Mouse (Mus musculus) kidney, postnatal 0 days (tissue): Measurements from ENCODE around the gene Tshz2. TPM values are rescaled to one million over a fixed set of nuclear protein-coding genes. Genes with fewer than 3 reads are reported as not detected.

Experiments
- ATAC-seq: fragments of 200-750 bp; cut with Nextera tagmentation; replicated peaks from 2 replicates; pipeline ENCODE4 v1.8.0; 2017; ENCODE audit warnings: low read depth, moderate number of reproducible peaks, moderate TSS enrichment, moderate library complexity; ENCODE audit not compliant: low FRiP score
- DNase-seq: peaks from one replicate; pipeline ENCODE4 v3.0.0-alpha.2; 2016; ENCODE audit warnings: low spot score
- H3K27ac ChIP-seq: fragments of 300-500 bp; sonication (generic); 2 replicates; pipeline ENCODE4 v1.5.1; 2014; ENCODE audit warnings: mild to moderate bottlenecking
- H3K27me3 ChIP-seq: fragments of 300-500 bp; sonication (generic); 2 replicates; pipeline ENCODE4 v1.6.1; 2014; ENCODE audit warnings: low read length, mixed read lengths; ENCODE audit not compliant: insufficient read depth
- H3K36me3 ChIP-seq: fragments of 300-500 bp; sonication (generic); 2 replicates; pipeline ENCODE4 v1.6.1; 2014; ENCODE audit warnings: low read length, mixed read lengths; ENCODE audit not compliant: insufficient read depth
- H3K4me1 ChIP-seq: fragments of 300-500 bp; sonication (generic); replicated peaks from 2 replicates; pipeline ENCODE4 v1.6.1; 2014; ENCODE audit warnings: antibody characterized with exemption, low read length, mixed read lengths; ENCODE audit not compliant: insufficient read depth
- H3K4me2 ChIP-seq: fragments of 300-500 bp; sonication (generic); 2 replicates; pipeline ENCODE4 v1.6.1; 2014; ENCODE audit warnings: mild to moderate bottlenecking, low read length, moderate library complexity, mixed read lengths
- H3K4me3 ChIP-seq: fragments of 300-500 bp; sonication (generic); replicated peaks from 2 replicates; pipeline ENCODE4 v1.5.1; 2014; ENCODE audit warnings: low read depth, low read length
- H3K9ac ChIP-seq: fragments of 300-500 bp; sonication (generic); 2 replicates; pipeline ENCODE4 v1.6.1; 2014; ENCODE audit warnings: low read depth, low read length
- H3K9me3 ChIP-seq: fragments of 300-500 bp; sonication (generic); replicated peaks from 2 replicates; pipeline ENCODE4 v1.6.1; 2016; ENCODE audit warnings: low read length, inconsistent platforms, mixed read lengths
- CTCF ChIP-seq: IDR thresholded peaks from 2 replicates; pipeline ENCODE4 v1.5.1; 2016; ENCODE audit warnings: antibody characterized with exemption, low read depth, mild to moderate bottlenecking, moderate library complexity
- WGBS: fragments of 180-500 bp; shearing (Covaris S2); extraction: QIAGEN DNeasy Blood & Tissue Kit; methylation state at CpG from one replicate; pipeline ENCODE4 v1.1.7; 2014; 5-methylcytosine and 5-hydroxymethylcytosine counted together
- polyA plus RNA-seq: library from polyadenylated mRNA; unstranded; fragments of >200 nt; fragmentation: Nextera tagmentation; extraction: Ambion mirVana; gene quantifications from 2 replicates; pipeline ENCODE4 v1.2.1, GENCODE M21; 2015

Tshz2 gene
- polyA plus RNA-seq, 1 experiment from 2014 or later, result 9.8 TPM

DNA sequence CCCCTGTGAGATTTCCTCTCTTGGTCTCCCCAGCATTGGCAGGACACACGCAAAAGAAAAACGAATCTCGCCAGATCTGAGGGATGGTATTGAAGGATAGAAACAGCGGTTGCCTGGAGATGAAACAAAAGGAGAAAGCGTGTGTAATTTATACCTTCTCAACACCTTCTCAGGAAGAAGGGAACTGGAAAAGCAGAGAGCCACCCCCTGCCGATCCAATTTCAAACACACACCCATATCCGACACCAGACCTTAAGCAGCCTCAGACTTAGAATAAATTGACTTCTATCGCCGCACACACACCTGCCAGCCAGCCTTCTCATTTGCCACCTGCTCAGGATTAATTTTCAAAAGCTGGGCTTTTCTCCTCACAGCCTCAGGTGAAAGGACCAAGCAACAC, 390.9 kb downstream of the Tshz2 start:
- ATAC-seq (no peak), DNase-seq (no peak)
- H3K4me1 ChIP-seq, result no peaks in the 10 kb centered on the region
- 42% methylated on average over 9 of the region's 9 CpGs for WGBS
- H3K36me3 ChIP-seq, result no peaks in the 10 kb centered on the region
- no peak overlapping the region for H3K4me3 ChIP-seq
- H3K27me3 ChIP-seq, result no peaks in the 10 kb centered on the region
- H3K9ac ChIP-seq, result no peak overlapping the region
- no peak overlapping the region for H3K4me2 ChIP-seq
- no peaks in the 10 kb centered on the region for H3K9me3 ChIP-seq
- no peak overlapping the region for H3K27ac ChIP-seq
- no peak for TF ChIP-seq CTCF

GRCm38 (mm10) chr2:170024939-170025338, 392.1 kb downstream of the Tshz2 start:
- peak; percentile 38; the same call in 1 of the 2 replicates for TF ChIP-seq CTCF
- no peak overlapping the region for H3K27ac ChIP-seq

GRCm38 (mm10) chr2:170025896-170026295, 393.1 kb downstream of the Tshz2 start:
- Histone ChIP-seq H3K9ac (no peak overlapping the region), H3K4me1 (no peaks in the 10 kb centered on the region), H3K9me3 (no peaks in the 10 kb centered on the region), H3K27me3 (no peaks in the 10 kb centered on the region), H3K27ac (no peak overlapping the region), H3K36me3 (no peaks in the 10 kb centered on the region), H3K4me2 (no peak overlapping the region), H3K4me3 (no peak overlapping the region)
- WGBS, result 89% methylated on average over 6 of the region's 6 CpGs
- no peak for TF ChIP-seq CTCF
- ATAC-seq (no peak), DNase-seq (no peak)

More at GRCm38 (mm10) chr2:170024939-170025338, 392.1 kb downstream of the Tshz2 start:
- no peak overlapping the region for H3K4me2 ChIP-seq
- no peaks in the 10 kb centered on the region for H3K36me3 ChIP-seq
- no peak for ATAC-seq
- no peaks in the 10 kb centered on the region for H3K27me3 ChIP-seq
- no peaks in the 10 kb centered on the region for H3K9me3 ChIP-seq
- 86% methylated on average over 8 of the region's 8 CpGs for WGBS
- no peak overlapping the region for H3K4me3 ChIP-seq
- DNase-seq, result no peak
- H3K4me1 ChIP-seq, result no peaks in the 10 kb centered on the region
- H3K9ac ChIP-seq, result no peak overlapping the region

DNA sequence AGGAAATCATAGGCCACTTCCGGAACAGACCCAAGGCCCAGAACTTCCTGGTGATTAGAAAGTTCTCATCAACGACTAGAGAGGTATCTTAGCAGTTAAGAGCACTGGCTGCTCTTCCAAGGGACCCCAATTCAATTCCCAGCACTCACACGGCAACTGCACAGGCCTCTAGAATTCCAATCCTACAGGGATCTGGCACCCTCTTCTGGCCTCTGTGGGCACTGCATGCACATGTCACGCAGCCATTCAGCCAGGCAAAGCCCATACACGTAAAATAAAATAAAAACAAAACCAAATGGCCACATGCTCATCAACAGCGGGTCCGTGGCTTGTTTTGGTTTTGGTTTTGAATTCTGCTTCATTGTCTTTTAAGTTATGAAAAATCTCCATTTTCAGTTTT, 395.0 kb downstream of the Tshz2 start:
- TF ChIP-seq CTCF, result peak; percentile 37; the same call in 1 of the 2 replicates
- WGBS, result 93% methylated on average over 7 of the region's 7 CpGs
- Histone ChIP-seq H3K9ac (no peak overlapping the region), H3K4me1 (0 out of 2 replicates have a peak, but pooled peaks cover 1% of the 10 kb centered on the region), H3K9me3 (no peaks in the 10 kb centered on the region), H3K27me3 (no peaks in the 10 kb centered on the region), H3K4me2 (no peak overlapping the region), H3K27ac (no peak overlapping the region), H3K4me3 (no peak overlapping the region), H3K36me3 (no peaks in the 10 kb centered on the region)
- ATAC-seq, result no peak
- DNase-seq, result no peak

- no peak for ATAC-seq
- H3K27me3 ChIP-seq, result no peaks in the 10 kb centered on the region
- WGBS, result 77% methylated on average over 23 of the region's 24 CpGs
Observed at GRCm38 (mm10) chr2:170028488-170029303, 395.9 kb downstream of the Tshz2 start.

GRCm38 (mm10) chr2:170029304-170029856, 396.6 kb downstream of the Tshz2 start:
- Histone ChIP-seq H3K4me1 (0 out of 2 replicates have a peak, but pooled peaks cover 4% of the 10 kb centered on the region), H3K9me3 (no peaks in the 10 kb centered on the region), H3K4me3 (no peak overlapping the region), H3K27ac (no peak overlapping the region), H3K27me3 (no peaks in the 10 kb centered on the region), H3K4me2 (no peak overlapping the region), H3K9ac (no peak overlapping the region), H3K36me3 (no peaks in the 10 kb centered on the region)
- no peak for TF ChIP-seq CTCF
- DNase-seq, result no peak
- WGBS, result 90% methylated on average over 10 of the region's 10 CpGs
- no peak for ATAC-seq

More at GRCm38 (mm10) chr2:170028488-170029303, 395.9 kb downstream of the Tshz2 start:
- H3K4me3 ChIP-seq, result no peak overlapping the region
- H3K4me1 ChIP-seq, result 0 out of 2 replicates have a peak, but pooled peaks cover 4% of the 10 kb centered on the region
- DNase-seq, result no peak
- no peaks in the 10 kb centered on the region for H3K36me3 ChIP-seq
- H3K9me3 ChIP-seq, result no peaks in the 10 kb centered on the region
- no peak overlapping the region for H3K9ac ChIP-seq
- TF ChIP-seq CTCF, result no peak
- no peak overlapping the region for H3K27ac ChIP-seq
- H3K4me2 ChIP-seq, result no peak overlapping the region
